Mouse (Mus musculus) heart, adult 9 months (tissue): ENCODE measurements around the gene Gm28048.

Experiments used
- DNase-seq, 2 experiments: peaks; one replicate each; pipeline ENCODE4 v3.0.0; 2022; ENCODE audit warnings: low spot score in 2 of 2

Gm28048 gene

GRCm38 (mm10) chr11:22981984-22982757 lies at the start of gene Gm28048, which contains the start of gene Commd1:
Gene Gm28048, minus strand, starts transcription at chr11:22982090.
Gene Commd1, minus strand, starts transcription at chr11:22982382.
- peak; percentile 93 to 95 for DNase-seq

- DNase-seq = no peak
These were observed 47.5 kb upstream of the Gm28048 start for GRCm38 (mm10) chr11:23029399-23029798.

GRCm38 (mm10) chr11:23028957-23029356 lies 47.1 kb upstream of the Gm28048 start:
- DNase-seq = no peak

GRCm38 (mm10) chr11:23024169-23024568 lies 42.3 kb upstream of the Gm28048 start:
- DNase-seq = no peak

GRCm38 (mm10) chr11:23023155-23023554 lies 41.3 kb upstream of the Gm28048 start:
- no peak for DNase-seq

- peak in 1 of 2 experiments; percentile 4 for DNase-seq
These were observed 39.0 kb upstream of the Gm28048 start for GRCm38 (mm10) chr11:23020841-23021240.

- DNase-seq = peak in 1 of 2 experiments; percentile 9
These were observed 38.4 kb upstream of the Gm28048 start for GRCm38 (mm10) chr11:23020116-23020770.

- no peak for DNase-seq
These were observed 36.1 kb upstream of the Gm28048 start for GRCm38 (mm10) chr11:23017943-23018342.

GRCm38 (mm10) chr11:23014996-23015395 lies 33.1 kb upstream of the Gm28048 start:
- DNase-seq = no peak

GRCm38 (mm10) chr11:23013580-23014294 lies 31.8 kb upstream of the Gm28048 start:
- no peak for DNase-seq

- no peak for DNase-seq
These were observed 31.2 kb upstream of the Gm28048 start for GRCm38 (mm10) chr11:23013096-23013495.

GRCm38 (mm10) chr11:23008824-23009200 lies 26.9 kb upstream of the Gm28048 start:
- no peak for DNase-seq

GRCm38 (mm10) chr11:23008181-23008823 lies 26.4 kb upstream of the Gm28048 start:
- DNase-seq = peak; percentile 80 to 81

- DNase-seq = peak; percentile 94 to 97
These were observed 25.7 kb upstream of the Gm28048 start, which contains the start of gene Fam161a for GRCm38 (mm10) chr11:23007481-23008180. Gene Fam161a, plus strand, starts transcription at chr11:23007531.

GRCm38 (mm10) chr11:23007166-23007480 lies 25.2 kb upstream of the Gm28048 start:
- no peak for DNase-seq

- DNase-seq = no peak
These were observed 23.4 kb upstream of the Gm28048 start for GRCm38 (mm10) chr11:23005276-23005675.

GRCm38 (mm10) chr11:22998308-22998707 lies 16.4 kb upstream of the Gm28048 start:
- no peak for DNase-seq

GRCm38 (mm10) chr11:22995461-22995860 lies 13.6 kb upstream of the Gm28048 start:
- DNase-seq = no peak

- DNase-seq = no peak
These were observed 12.4 kb upstream of the Gm28048 start for GRCm38 (mm10) chr11:22994271-22994670.

- DNase-seq = no peak
These were observed 9.4 kb upstream of the Gm28048 start for GRCm38 (mm10) chr11:22991218-22991835.
